Mouse (Mus musculus): ENCODE results near the gene Fbxo21. TPM values are rescaled to one million over a fixed set of nuclear protein-coding genes. Genes with fewer than 3 reads are reported as not detected.

Gene Fbxo21
- polyA plus RNA-seq, 1 experiment from 2014 or later, result 73.7 TPM

GRCm38 (mm10) chr5:117954429-117954828, 22.1 kb upstream of the Fbxo21 start:
- no peak overlapping the region for H3K4me3 ChIP-seq
- no peaks in the 10 kb centered on the region for H3K36me3 ChIP-seq
- no peak overlapping the region for H3K9ac ChIP-seq
- no peaks in the 10 kb centered on the region; the same call in 1 of the 2 replicates for H3K4me1 ChIP-seq
- no peak for ATAC-seq (ENCODE audit: insufficient number of reproducible peaks, insufficient read depth, low FRiP score, low TSS enrichment, low read depth)
- no peak overlapping the region for H3K27ac ChIP-seq
- no peaks in the 10 kb centered on the region for H3K9me3 ChIP-seq
- 66% methylated on average over 1 of the region's 1 CpGs for WGBS
- H3K27me3 ChIP-seq, result no peaks in the 10 kb centered on the region
- H3K4me2 ChIP-seq, result no peak overlapping the region

GRCm38 (mm10) chr5:117955675-117956420, 20.7 kb upstream of the Fbxo21 start:
- Histone ChIP-seq H3K9ac (no peak overlapping the region), H3K4me3 (no peak overlapping the region), H3K4me1 (no peaks in the 10 kb centered on the region; the same call in 1 of the 2 replicates), H3K27ac (no peak overlapping the region), H3K36me3 (no peaks in the 10 kb centered on the region), H3K27me3 (no peaks in the 10 kb centered on the region), H3K4me2 (no peak overlapping the region), H3K9me3 (no peaks in the 10 kb centered on the region)
- WGBS, result 39% methylated on average over 10 of the region's 10 CpGs
- no peak for ATAC-seq (ENCODE audit: insufficient number of reproducible peaks, insufficient read depth, low FRiP score, low TSS enrichment, low read depth)

- H3K4me3 ChIP-seq, result no peak overlapping the region
- no peak overlapping the region for H3K4me2 ChIP-seq
- no peak overlapping the region for H3K9ac ChIP-seq
- 0 out of 2 replicates have a peak, but pooled peaks cover 4% of the 10 kb centered on the region for H3K4me1 ChIP-seq
- H3K27ac ChIP-seq, result no peak overlapping the region
- H3K27me3 ChIP-seq, result no peaks in the 10 kb centered on the region
- H3K9me3 ChIP-seq, result no peaks in the 10 kb centered on the region
- H3K36me3 ChIP-seq, result no peaks in the 10 kb centered on the region
- no peak for ATAC-seq (ENCODE audit: insufficient number of reproducible peaks, insufficient read depth, low FRiP score, low TSS enrichment, low read depth)
- WGBS, result 49% methylated on average over 9 of the region's 9 CpGs
These were observed 11.8 kb upstream of the Fbxo21 start for GRCm38 (mm10) chr5:117964750-117965149.

GRCm38 (mm10) chr5:117966956-117967355, 9.6 kb upstream of the Fbxo21 start:
- H3K9ac ChIP-seq, result no peak overlapping the region
- no peak for ATAC-seq (ENCODE audit: insufficient number of reproducible peaks, insufficient read depth, low FRiP score, low TSS enrichment, low read depth)
- H3K4me3 ChIP-seq, result no peak overlapping the region
- H3K4me1 ChIP-seq, result peaks cover 8% of the 10 kb centered on the region; the same call in 1 of the 2 replicates
- H3K27me3 ChIP-seq, result no peaks in the 10 kb centered on the region
- no peaks in the 10 kb centered on the region for H3K9me3 ChIP-seq
- no peak overlapping the region for H3K27ac ChIP-seq
- H3K4me2 ChIP-seq, result no peak overlapping the region
- H3K36me3 ChIP-seq, result no peaks in the 10 kb centered on the region
- WGBS, result 74% methylated on average over 9 of the region's 9 CpGs

- H3K9ac ChIP-seq, result no peak overlapping the region
- WGBS, result 63% methylated on average over 4 of the region's 4 CpGs
- H3K27ac ChIP-seq, result no peak overlapping the region
- ATAC-seq (ENCODE audit: insufficient number of reproducible peaks, insufficient read depth, low FRiP score, low TSS enrichment, low read depth), result no peak
- H3K36me3 ChIP-seq, result no peaks in the 10 kb centered on the region
- peaks cover 8% of the 10 kb centered on the region; the same call in 1 of the 2 replicates for H3K4me1 ChIP-seq
- H3K4me3 ChIP-seq, result no peak overlapping the region
- H3K4me2 ChIP-seq, result no peak overlapping the region
- no peaks in the 10 kb centered on the region for H3K9me3 ChIP-seq
- no peaks in the 10 kb centered on the region for H3K27me3 ChIP-seq
These were observed 8.9 kb upstream of the Fbxo21 start for GRCm38 (mm10) chr5:117967659-117968069.

GRCm38 (mm10) chr5:117969681-117970427, 6.7 kb upstream of the Fbxo21 start:
- Histone ChIP-seq H3K27ac (no peak overlapping the region), H3K36me3 (no peaks in the 10 kb centered on the region), H3K4me2 (no peak overlapping the region), H3K4me3 (no peak overlapping the region), H3K9me3 (no peaks in the 10 kb centered on the region), H3K9ac (no peak overlapping the region), H3K4me1 (peaks cover 4% of the 10 kb centered on the region; the same call in 1 of the 2 replicates), H3K27me3 (no peaks in the 10 kb centered on the region)
- no peak for ATAC-seq (ENCODE audit: insufficient number of reproducible peaks, insufficient read depth, low FRiP score, low TSS enrichment, low read depth)
- 86% methylated on average over 10 of the region's 10 CpGs for WGBS

GRCm38 (mm10) chr5:117976263-117976656, 270 bp upstream of the Fbxo21 start:
- no peaks in the 10 kb centered on the region for H3K27me3 ChIP-seq
- H3K9ac ChIP-seq, result peak overlapping the region; percentile 94
- ATAC-seq (ENCODE audit: insufficient number of reproducible peaks, insufficient read depth, low FRiP score, low TSS enrichment, low read depth), result no peak
- peak overlapping the region; percentile 73 for H3K4me2 ChIP-seq
- peaks cover 27% of the 10 kb centered on the region for H3K4me1 ChIP-seq
- H3K27ac ChIP-seq, result no peak overlapping the region
- peak overlapping the region; percentile 99 for H3K4me3 ChIP-seq
- H3K36me3 ChIP-seq, result peaks cover 21% of the 10 kb centered on the region
- H3K9me3 ChIP-seq, result no peaks in the 10 kb centered on the region
- whole genome bisulfite sequencing, result 25% methylated on average over 19 of the region's 19 CpGs

- peak overlapping the region; percentile 94 for H3K9ac ChIP-seq
- H3K27ac ChIP-seq, result peak overlapping the region; percentile 80
- WGBS, result 16% methylated on average over 30 of the region's 30 CpGs
- H3K4me2 ChIP-seq, result peak overlapping the region; percentile 73
- ATAC-seq (ENCODE audit: insufficient number of reproducible peaks, insufficient read depth, low FRiP score, low TSS enrichment, low read depth), result no peak
- peak overlapping the region; percentile 99 for H3K4me3 ChIP-seq
- H3K4me1 ChIP-seq, result peaks cover 22% of the 10 kb centered on the region
- peaks cover 34% of the 10 kb centered on the region for H3K36me3 ChIP-seq
- no peaks in the 10 kb centered on the region for H3K27me3 ChIP-seq
- H3K9me3 ChIP-seq, result no peaks in the 10 kb centered on the region
These were observed 1.1 kb downstream of the Fbxo21 start for GRCm38 (mm10) chr5:117977501-117978158.

GRCm38 (mm10) chr5:117978159-117978697, 1.7 kb downstream of the Fbxo21 start:
- WGBS, result 57% methylated on average over 17 of the region's 17 CpGs
- Histone ChIP-seq H3K9me3 (no peaks in the 10 kb centered on the region), H3K36me3 (peaks cover 40% of the 10 kb centered on the region), H3K9ac (peak overlapping the region; percentile 94), H3K4me2 (peak overlapping the region; percentile 73), H3K27me3 (no peaks in the 10 kb centered on the region), H3K27ac (no peak overlapping the region), H3K4me1 (peaks cover 22% of the 10 kb centered on the region), H3K4me3 (peak overlapping the region; percentile 99)
- ATAC-seq (ENCODE audit: insufficient number of reproducible peaks, insufficient read depth, low FRiP score, low TSS enrichment, low read depth), result no peak

GRCm38 (mm10) chr5:117979082-117979481, 2.6 kb downstream of the Fbxo21 start:
- ATAC-seq (ENCODE audit: insufficient number of reproducible peaks, insufficient read depth, low FRiP score, low TSS enrichment, low read depth), result no peak

GRCm38 (mm10) chr5:117980921-117981320, 4.4 kb downstream of the Fbxo21 start:
- no peak overlapping the region for H3K9ac ChIP-seq
- H3K36me3 ChIP-seq, result peaks cover 64% of the 10 kb centered on the region
- H3K27ac ChIP-seq, result no peak overlapping the region
- no peak overlapping the region for H3K4me2 ChIP-seq
- H3K9me3 ChIP-seq, result no peaks in the 10 kb centered on the region
- H3K27me3 ChIP-seq, result no peaks in the 10 kb centered on the region
- 87% methylated on average over 8 of the region's 8 CpGs for WGBS
- ATAC-seq (ENCODE audit: insufficient number of reproducible peaks, insufficient read depth, low FRiP score, low TSS enrichment, low read depth), result no peak
- H3K4me1 ChIP-seq, result peaks cover 22% of the 10 kb centered on the region
- H3K4me3 ChIP-seq, result no peak overlapping the region

More at GRCm38 (mm10) chr5:117979082-117979481, 2.6 kb downstream of the Fbxo21 start:
- Histone ChIP-seq H3K4me1 (peaks cover 22% of the 10 kb centered on the region), H3K36me3 (peaks cover 48% of the 10 kb centered on the region), H3K27ac (no peak overlapping the region), H3K27me3 (no peaks in the 10 kb centered on the region), H3K4me2 (no peak overlapping the region), H3K4me3 (no peak overlapping the region), H3K9me3 (no peaks in the 10 kb centered on the region), H3K9ac (no peak overlapping the region)
- WGBS, result 85% methylated on average over 5 of the region's 5 CpGs
